Mouse (Mus musculus) forebrain, embryonic 11.5 days (tissue): ENCODE measurements at regions not wholly inside any gene's neighbourhood (a gene's known extent, or its start where the extent isn't known, plus 50 kb on each side); places are given as distances from the start of the nearest gene placed in this dataset.

Experiments used
- ATAC-seq: fragments of 200-750 bp; cut with Nextera tagmentation; replicated peaks from 2 replicates; pipeline ENCODE4 v1.8.0; 2017; ENCODE audit warnings: moderate TSS enrichment; ENCODE audit not compliant: low FRiP score
- DNase-seq: peaks from one replicate; pipeline ENCODE4 v3.0.0-alpha.2; 2017; ENCODE audit warnings: low spot score
- H3K27ac ChIP-seq: fragments of 300-500 bp; sonication (generic); 2 replicates; pipeline ENCODE4 v1.5.1; 2014; ENCODE audit warnings: low read depth, low read length
- H3K27me3 ChIP-seq: fragments of 300-500 bp; sonication (generic); 2 replicates; pipeline ENCODE4 v1.6.1; 2014; ENCODE audit warnings: mild to moderate bottlenecking, low read length, mixed read lengths; ENCODE audit not compliant: control insufficient read depth, insufficient read depth
- H3K36me3 ChIP-seq: fragments of 300-500 bp; sonication (generic); 2 replicates; pipeline ENCODE4 v1.6.1; 2014; ENCODE audit warnings: mild to moderate bottlenecking, low read length, moderate library complexity, mixed read lengths; ENCODE audit not compliant: control insufficient read depth, insufficient read depth
- H3K4me1 ChIP-seq: fragments of 300-500 bp; sonication (generic); replicated peaks from 2 replicates; pipeline ENCODE4 v1.6.1; 2014; ENCODE audit warnings: low read length, mixed read lengths; ENCODE audit not compliant: control insufficient read depth, insufficient read depth
- H3K4me2 ChIP-seq: fragments of 300-500 bp; sonication (generic); 2 replicates; pipeline ENCODE4 v1.6.1; 2014; ENCODE audit warnings: low read depth, mild to moderate bottlenecking, low read length, moderate library complexity, mixed read lengths; ENCODE audit not compliant: severe bottlenecking
- H3K4me3 ChIP-seq: fragments of 300-500 bp; sonication (generic); 2 replicates; pipeline ENCODE4 v1.5.1; 2014; ENCODE audit warnings: low read depth, low read length
- H3K9ac ChIP-seq: fragments of 300-500 bp; sonication (generic); 2 replicates; pipeline ENCODE4 v1.6.1; 2014; ENCODE audit warnings: low read length
- H3K9me3 ChIP-seq: fragments of 300-500 bp; sonication (generic); 2 replicates; pipeline ENCODE4 v1.6.1; 2016; ENCODE audit warnings: low read length, mixed read lengths; ENCODE audit not compliant: control insufficient read depth
- WGBS: fragments of 180-500 bp; shearing (Covaris S2); extraction: QIAGEN DNeasy Blood & Tissue Kit; methylation state at CpG from one replicate; pipeline ENCODE4 v1.1.7; 2014; 5-methylcytosine and 5-hydroxymethylcytosine counted together

GRCm38 (mm10) chr12:7192591-7192990 lies 784.9 kb upstream of the Apob start:
- no peaks in the 10 kb centered on the region for H3K4me1 ChIP-seq
- no peak overlapping the region for H3K4me3 ChIP-seq
- WGBS, result 69% methylated on average over 3 of the region's 3 CpGs
- no peaks in the 10 kb centered on the region for H3K36me3 ChIP-seq
- no peak overlapping the region for H3K27ac ChIP-seq
- no peak overlapping the region for H3K9ac ChIP-seq
- no peak overlapping the region for H3K4me2 ChIP-seq
- no peak for DNase-seq
- no peaks in the 10 kb centered on the region for H3K27me3 ChIP-seq
- H3K9me3 ChIP-seq, result no peaks in the 10 kb centered on the region
- no peak for ATAC-seq

GRCm38 (mm10) chr12:7198098-7198497 lies 779.4 kb upstream of the Apob start:
- ATAC-seq (no peak), DNase-seq (no peak)
- H3K4me2 ChIP-seq, result no peak overlapping the region
- H3K9me3 ChIP-seq, result no peaks in the 10 kb centered on the region
- H3K36me3 ChIP-seq, result no peaks in the 10 kb centered on the region
- no peak overlapping the region for H3K9ac ChIP-seq
- H3K4me3 ChIP-seq, result no peak overlapping the region
- H3K27me3 ChIP-seq, result no peaks in the 10 kb centered on the region
- H3K4me1 ChIP-seq, result no peaks in the 10 kb centered on the region
- no peak overlapping the region for H3K27ac ChIP-seq

- ATAC-seq (no peak), DNase-seq (no peak)
- 94% methylated on average over 1 of the region's 1 CpGs for WGBS
- Histone ChIP-seq H3K4me2 (no peak overlapping the region), H3K4me3 (no peak overlapping the region), H3K4me1 (no peaks in the 10 kb centered on the region), H3K27ac (no peak overlapping the region), H3K27me3 (no peaks in the 10 kb centered on the region), H3K36me3 (no peaks in the 10 kb centered on the region), H3K9me3 (no peaks in the 10 kb centered on the region), H3K9ac (no peak overlapping the region)
These were observed 776.6 kb upstream of the Apob start for GRCm38 (mm10) chr12:7200879-7201278.

- Histone ChIP-seq H3K9me3 (no peaks in the 10 kb centered on the region), H3K4me3 (no peak overlapping the region), H3K27me3 (no peaks in the 10 kb centered on the region), H3K4me1 (no peaks in the 10 kb centered on the region), H3K27ac (no peak overlapping the region), H3K4me2 (no peak overlapping the region), H3K9ac (no peak overlapping the region), H3K36me3 (no peaks in the 10 kb centered on the region)
- 86% methylated on average over 6 of the region's 6 CpGs for WGBS
- ATAC-seq (no peak), DNase-seq (no peak)
These were observed 761.8 kb upstream of the Apob start for GRCm38 (mm10) chr12:7215686-7216085.

- no peak for DNase-seq
- no peak overlapping the region for H3K4me2 ChIP-seq
- no peak overlapping the region for H3K27ac ChIP-seq
- no peaks in the 10 kb centered on the region for H3K36me3 ChIP-seq
- H3K27me3 ChIP-seq, result no peaks in the 10 kb centered on the region
- ATAC-seq, result no peak
- H3K9ac ChIP-seq, result no peak overlapping the region
- H3K4me3 ChIP-seq, result no peak overlapping the region
- H3K4me1 ChIP-seq, result no peaks in the 10 kb centered on the region
- no peaks in the 10 kb centered on the region for H3K9me3 ChIP-seq
- 23% methylated on average over 3 of the region's 3 CpGs for WGBS
These were observed 759.9 kb upstream of the Apob start for GRCm38 (mm10) chr12:7217499-7217898.

GRCm38 (mm10) chr12:7228124-7228523 lies 749.3 kb upstream of the Apob start:
- Histone ChIP-seq H3K27me3 (no peaks in the 10 kb centered on the region), H3K9me3 (no peaks in the 10 kb centered on the region), H3K4me1 (no peaks in the 10 kb centered on the region), H3K27ac (no peak overlapping the region), H3K4me2 (no peak overlapping the region), H3K36me3 (no peaks in the 10 kb centered on the region), H3K4me3 (no peak overlapping the region), H3K9ac (no peak overlapping the region)
- DNase-seq, result no peak
- no peak for ATAC-seq
- 84% methylated on average over 2 of the region's 2 CpGs for WGBS

- 86% methylated on average over 9 of the region's 9 CpGs for WGBS
- Histone ChIP-seq H3K36me3 (no peaks in the 10 kb centered on the region), H3K4me3 (no peak overlapping the region)
These were observed 748.8 kb upstream of the Apob start for GRCm38 (mm10) chr12:7228541-7229225.

GRCm38 (mm10) chr12:7250324-7250723 lies 727.1 kb upstream of the Apob start:
- H3K36me3 ChIP-seq, result no peaks in the 10 kb centered on the region
- H3K4me1 ChIP-seq, result no peaks in the 10 kb centered on the region
- ATAC-seq (no peak), DNase-seq (no peak)
- H3K27ac ChIP-seq, result no peak overlapping the region
- H3K27me3 ChIP-seq, result no peaks in the 10 kb centered on the region
- no peak overlapping the region for H3K4me3 ChIP-seq
- H3K9me3 ChIP-seq, result no peaks in the 10 kb centered on the region
- H3K9ac ChIP-seq, result no peak overlapping the region
- no peak overlapping the region for H3K4me2 ChIP-seq

More at GRCm38 (mm10) chr12:7228541-7229225, 748.8 kb upstream of the Apob start:
- DNase-seq (no peak), ATAC-seq (no peak)
- no peaks in the 10 kb centered on the region for H3K9me3 ChIP-seq
- no peak overlapping the region for H3K4me2 ChIP-seq
- no peaks in the 10 kb centered on the region for H3K27me3 ChIP-seq
- no peaks in the 10 kb centered on the region for H3K4me1 ChIP-seq
- H3K9ac ChIP-seq, result no peak overlapping the region
- no peak overlapping the region for H3K27ac ChIP-seq

- Histone ChIP-seq H3K4me1 (no peaks in the 10 kb centered on the region), H3K9ac (no peak overlapping the region), H3K4me2 (no peak overlapping the region), H3K9me3 (no peaks in the 10 kb centered on the region), H3K4me3 (no peak overlapping the region), H3K36me3 (no peaks in the 10 kb centered on the region), H3K27me3 (no peaks in the 10 kb centered on the region), H3K27ac (no peak overlapping the region)
- 100% methylated on average over 1 of the region's 1 CpGs for WGBS
- DNase-seq (no peak), ATAC-seq (no peak)
These were observed 706.9 kb upstream of the Apob start for GRCm38 (mm10) chr12:7270587-7270986.
